Mouse (Mus musculus): ENCODE measurements around the gene Grm4.

Gene Grm4

GRCm38 (mm10) chr17:27521303-27521702 lies at the start of gene Grm4:
TSS of gene Grm4 (minus strand) at chr17:27521403.
- DNase-seq: no peak

- no peak for DNase-seq
These were observed 47.0 kb upstream of the Grm4 start for GRCm38 (mm10) chr17:27568228-27568627.

- no peak for DNase-seq
These were observed 44.7 kb upstream of the Grm4 start for GRCm38 (mm10) chr17:27565942-27566267.

- peak; percentile 97 for DNase-seq
These were observed 44.1 kb upstream of the Grm4 start, which contains the start of gene AI413582 for GRCm38 (mm10) chr17:27565163-27565941. TSS of gene AI413582 (minus strand) at chr17:27565756.

GRCm38 (mm10) chr17:27564391-27565162 lies 43.4 kb upstream of the Grm4 start:
- DNase-seq: no peak

GRCm38 (mm10) chr17:27563771-27564244 lies 42.6 kb upstream of the Grm4 start:
- no peak for DNase-seq

- DNase-seq: no peak
These were observed 40.8 kb upstream of the Grm4 start for GRCm38 (mm10) chr17:27561809-27562526.

- DNase-seq: no peak
These were observed 39.8 kb upstream of the Grm4 start for GRCm38 (mm10) chr17:27560926-27561480.

- no peak for DNase-seq
These were observed 38.4 kb upstream of the Grm4 start for GRCm38 (mm10) chr17:27559596-27559995.

GRCm38 (mm10) chr17:27558845-27559244 lies 37.6 kb upstream of the Grm4 start:
- no peak for DNase-seq

- no peak for DNase-seq
These were observed 36.9 kb upstream of the Grm4 start for GRCm38 (mm10) chr17:27557927-27558661.

GRCm38 (mm10) chr17:27557181-27557926 lies 36.2 kb upstream of the Grm4 start:
- DNase-seq: peak; percentile 69

GRCm38 (mm10) chr17:27556315-27557011 lies 35.3 kb upstream of the Grm4 start, which contains the start of gene Hmga1:
TSS of gene Hmga1 (plus strand) at chr17:27556497.
- DNase-seq: peak; percentile 88

- DNase-seq: no peak
These were observed 34.4 kb upstream of the Grm4 start for GRCm38 (mm10) chr17:27555512-27556172.

- DNase-seq: no peak
These were observed 33.9 kb upstream of the Grm4 start for GRCm38 (mm10) chr17:27555075-27555511.

- DNase-seq: no peak
These were observed 33.1 kb upstream of the Grm4 start for GRCm38 (mm10) chr17:27554062-27554960.

- DNase-seq: no peak
These were observed 31.3 kb upstream of the Grm4 start for GRCm38 (mm10) chr17:27552215-27553201.

Measured in right cerebral cortex, postnatal 4 days (tissue).